Mouse (Mus musculus): ENCODE measurements around the gene Piwil4.
"Not testable (repeated sequence)": the region's sequence is repeated elsewhere in the genome, so short reads cannot be mapped to it uniquely, and the experiment has no call there.

Gene Piwil4

GRCm38 (mm10) chr9:14705321-14706162 lies 35.0 kb downstream of the Piwil4 start:
- Histone ChIP-seq H3K36me3 (ENCODE audit: control insufficient read depth, insufficient read depth, low read length, poor library complexity, severe bottlenecking) (no peaks in the 10 kb centered on the region), H3K27me3 (ENCODE audit: control insufficient read depth, insufficient read depth, low read length, poor library complexity, severe bottlenecking) (no peaks in the 10 kb centered on the region)
- DNase-seq (ENCODE audit: low read depth, low spot score): no peak

GRCm38 (mm10) chr9:14700795-14701194 lies 39.7 kb downstream of the Piwil4 start:
- DNase-seq (ENCODE audit: low read depth, low spot score); H3K36me3 ChIP-seq (ENCODE audit: control insufficient read depth, insufficient read depth, low read length, poor library complexity, severe bottlenecking); H3K27me3 ChIP-seq (ENCODE audit: control insufficient read depth, insufficient read depth, low read length, poor library complexity, severe bottlenecking): not testable (repeated sequence)

GRCm38 (mm10) chr9:14699288-14699640 lies 41.3 kb downstream of the Piwil4 start:
- Histone ChIP-seq H3K27me3 (ENCODE audit: control insufficient read depth, insufficient read depth, low read length, poor library complexity, severe bottlenecking) (no peaks in the 10 kb centered on the region), H3K36me3 (ENCODE audit: control insufficient read depth, insufficient read depth, low read length, poor library complexity, severe bottlenecking) (no peaks in the 10 kb centered on the region)
- DNase-seq (ENCODE audit: low read depth, low spot score): no peak

GRCm38 (mm10) chr9:14698582-14699287 lies 41.8 kb downstream of the Piwil4 start:
- DNase-seq (ENCODE audit: low read depth, low spot score): peak; percentile 74
- Histone ChIP-seq H3K27me3 (ENCODE audit: control insufficient read depth, insufficient read depth, low read length, poor library complexity, severe bottlenecking) (no peaks in the 10 kb centered on the region), H3K36me3 (ENCODE audit: control insufficient read depth, insufficient read depth, low read length, poor library complexity, severe bottlenecking) (no peaks in the 10 kb centered on the region)

- peak; percentile 29 for DNase-seq (ENCODE audit: low read depth, low spot score)
- H3K27me3 ChIP-seq (ENCODE audit: control insufficient read depth, insufficient read depth, low read length, poor library complexity, severe bottlenecking): no peaks in the 10 kb centered on the region
- no peaks in the 10 kb centered on the region for H3K36me3 ChIP-seq (ENCODE audit: control insufficient read depth, insufficient read depth, low read length, poor library complexity, severe bottlenecking)
These were observed 42.6 kb downstream of the Piwil4 start for GRCm38 (mm10) chr9:14697903-14698302.

- Histone ChIP-seq H3K27me3 (ENCODE audit: control insufficient read depth, insufficient read depth, low read length, poor library complexity, severe bottlenecking) (no peaks in the 10 kb centered on the region), H3K36me3 (ENCODE audit: control insufficient read depth, insufficient read depth, low read length, poor library complexity, severe bottlenecking) (no peaks in the 10 kb centered on the region; the same call in 1 of the 2 replicates)
- DNase-seq (ENCODE audit: low read depth, low spot score): no peak
These were observed 51.0 kb downstream of the Piwil4 start for GRCm38 (mm10) chr9:14689376-14690108.

GRCm38 (mm10) chr9:14684363-14684762 lies 56.2 kb downstream of the Piwil4 start:
- no peaks in the 10 kb centered on the region for H3K27me3 ChIP-seq (ENCODE audit: control insufficient read depth, insufficient read depth, low read length, poor library complexity, severe bottlenecking)
- H3K36me3 ChIP-seq (ENCODE audit: control insufficient read depth, insufficient read depth, low read length, poor library complexity, severe bottlenecking): no peaks in the 10 kb centered on the region; the same call in 1 of the 2 replicates
- no peak for DNase-seq (ENCODE audit: low read depth, low spot score)

- no peak for DNase-seq (ENCODE audit: low read depth, low spot score)
- no peaks in the 10 kb centered on the region for H3K27me3 ChIP-seq (ENCODE audit: control insufficient read depth, insufficient read depth, low read length, poor library complexity, severe bottlenecking)
- H3K36me3 ChIP-seq (ENCODE audit: control insufficient read depth, insufficient read depth, low read length, poor library complexity, severe bottlenecking): no peaks in the 10 kb centered on the region; the same call in 1 of the 2 replicates
These were observed 57.8 kb downstream of the Piwil4 start for GRCm38 (mm10) chr9:14682741-14683140.

- Histone ChIP-seq H3K36me3 (ENCODE audit: control insufficient read depth, insufficient read depth, low read length, poor library complexity, severe bottlenecking) (no peaks in the 10 kb centered on the region; the same call in 1 of the 2 replicates), H3K27me3 (ENCODE audit: control insufficient read depth, insufficient read depth, low read length, poor library complexity, severe bottlenecking) (no peaks in the 10 kb centered on the region)
- no peak for DNase-seq (ENCODE audit: low read depth, low spot score)
These were observed 59.9 kb downstream of the Piwil4 start for GRCm38 (mm10) chr9:14680584-14680983.

GRCm38 (mm10) chr9:14675707-14676691 lies 64.5 kb downstream of the Piwil4 start:
- no peaks in the 10 kb centered on the region for H3K27me3 ChIP-seq (ENCODE audit: control insufficient read depth, insufficient read depth, low read length, poor library complexity, severe bottlenecking)
- DNase-seq (ENCODE audit: low read depth, low spot score): no peak
- no peaks in the 10 kb centered on the region for H3K36me3 ChIP-seq (ENCODE audit: control insufficient read depth, insufficient read depth, low read length, poor library complexity, severe bottlenecking)

- H3K36me3 ChIP-seq (ENCODE audit: control insufficient read depth, insufficient read depth, low read length, poor library complexity, severe bottlenecking): no peaks in the 10 kb centered on the region
- no peaks in the 10 kb centered on the region for H3K27me3 ChIP-seq (ENCODE audit: control insufficient read depth, insufficient read depth, low read length, poor library complexity, severe bottlenecking)
- no peak for DNase-seq (ENCODE audit: low read depth, low spot score)
These were observed 66.0 kb downstream of the Piwil4 start for GRCm38 (mm10) chr9:14674506-14674905.

- no peak for DNase-seq (ENCODE audit: low read depth, low spot score)
- Histone ChIP-seq H3K27me3 (ENCODE audit: control insufficient read depth, insufficient read depth, low read length, poor library complexity, severe bottlenecking) (no peaks in the 10 kb centered on the region), H3K36me3 (ENCODE audit: control insufficient read depth, insufficient read depth, low read length, poor library complexity, severe bottlenecking) (no peaks in the 10 kb centered on the region)
These were observed 67.4 kb downstream of the Piwil4 start for GRCm38 (mm10) chr9:14673109-14673508.

GRCm38 (mm10) chr9:14671965-14672364 lies 68.6 kb downstream of the Piwil4 start:
- H3K27me3 ChIP-seq (ENCODE audit: control insufficient read depth, insufficient read depth, low read length, poor library complexity, severe bottlenecking); DNase-seq (ENCODE audit: low read depth, low spot score); H3K36me3 ChIP-seq (ENCODE audit: control insufficient read depth, insufficient read depth, low read length, poor library complexity, severe bottlenecking): not testable (repeated sequence)

- Histone ChIP-seq H3K36me3 (ENCODE audit: control insufficient read depth, insufficient read depth, low read length, poor library complexity, severe bottlenecking) (no peaks in the 10 kb centered on the region), H3K27me3 (ENCODE audit: control insufficient read depth, insufficient read depth, low read length, poor library complexity, severe bottlenecking) (no peaks in the 10 kb centered on the region)
- DNase-seq (ENCODE audit: low read depth, low spot score): no peak
These were observed 72.2 kb downstream of the Piwil4 start for GRCm38 (mm10) chr9:14668382-14668781.
